Mouse (Mus musculus) bone marrow, adult 2 months (tissue): ENCODE measurements around the gene Fcer2a.

Experiments used
- CTCF ChIP-seq: fragments of 200-500 bp; IDR thresholded peaks from 2 replicates; pipeline ENCODE4 v1.5.1; 2011; ENCODE audit warnings: low read length, control low read depth; ENCODE audit not compliant: control insufficient read depth, insufficient read depth
- POLR2A ChIP-seq: fragments of 200-500 bp; IDR thresholded peaks from 2 replicates; pipeline ENCODE4 v1.6.1; 2011; ENCODE audit warnings: low read depth, mild to moderate bottlenecking, control low read depth, low read length, borderline replicate concordance; ENCODE audit not compliant: control insufficient read depth

- TF ChIP-seq POLR2A (no peak), CTCF (no peak)
Measured at GRCm38 (mm10) chr8:3721041-3721440, 27.1 kb upstream of the Fcer2a start.
